Comparison of ENCODE assay signal across 8 mouse cellular contexts in genomic region chr7:128237927-128238778, GRCm38 (mm10). TPM values are rescaled to one million over a fixed set of nuclear protein-coding genes. Genes with fewer than 3 reads are reported as not detected.
DNase-seq lines count a peak whose midpoint lies in the region; ATAC-seq lines count a peak whose summit lies in the region.

Gene 9130023H24Rik (minus strand): TSS chr7:128238031.

- no peaks in the 10 kb centered on the region for H3K9me3 ChIP-seq in hindbrain, embryonic 14.5 days (ENCODE audit: control insufficient read depth, low read length)

- peaks cover 16% of the 10 kb centered on the region; the same call in 1 of the 2 replicates for H3K4me1 ChIP-seq in hindbrain, embryonic 14.5 days (replicated peaks; ENCODE audit: control insufficient read depth, insufficient read depth, low read length)

- peak within 1 kb of the TSS; percentile 66 for H3K4me2 ChIP-seq in hindbrain, embryonic 14.5 days (replicated peaks)

- WGBS in hindbrain, embryonic 14.5 days: under 1% methylated on average over 67 of the region's 72 CpGs

- no peaks in the 10 kb centered on the region for H3K27me3 ChIP-seq in hindbrain, embryonic 14.5 days (ENCODE audit: control insufficient read depth, insufficient read depth, low read length)

- peak within 1 kb of the TSS; percentile 99 for H3K27ac ChIP-seq in hindbrain, embryonic 14.5 days

- DNase-seq in R1 (ENCODE audit: low read depth, low spot score): peak; percentile 99
- peak; percentile 100 for DNase-seq in cerebellum, postnatal 25 days
- DNase-seq in frontal cortex, postnatal 25 days (ENCODE audit: low spot score in 2 of 2): peak; percentile 98 to 99
- peak; percentile 100 for DNase-seq in hindbrain, embryonic 14.5 days (ENCODE audit: low spot score)
- DNase-seq in layer of hippocampus, postnatal 36 days: peak; percentile 99 to 100
- peak; percentile 99 for DNase-seq in lung, postnatal 36 days
- DNase-seq in retina, postnatal 1 day: peak; percentile 99
- DNase-seq in urinary bladder, adult 18-20 months (ENCODE audit: low spot score in 2 of 2): peak; percentile 99 to 100

- peak; percentile 93 for ATAC-seq in hindbrain, embryonic 14.5 days (ENCODE audit: low FRiP score)

- H3K36me3 ChIP-seq in hindbrain, embryonic 14.5 days (replicated peaks; ENCODE audit: control insufficient read depth, insufficient read depth): peaks cover 39% of the 10 kb centered on the region

- H3K4me3 ChIP-seq in hindbrain, embryonic 14.5 days (replicated peaks; ENCODE audit: low read length): peak within 1 kb of the TSS; percentile 52

- peak within 1 kb of the TSS; percentile 80 for H3K9ac ChIP-seq in hindbrain, embryonic 14.5 days

RNA-seq across cellular contexts. Expression of gene 9130023H24Rik, which starts in this region (rescaled TPM):
- polyA plus RNA-seq in hindbrain, embryonic 14.5 days (2014; fragmentation: Nextera tagmentation; extraction: Ambion mirVana): 7.4 and 8.7 TPM in 2 replicates
- total RNA-seq in layer of hippocampus, postnatal 36 days (2021): 1 to 10 TPM; 3.3 to 3.6 TPM

Comparison
In these comparisons a context has a peak if more than half of its experiments do, and no peak if none do; other contexts are left out.
1. Peak in every context shown above with its lines: DNase-seq, ATAC-seq, H3K4me3 ChIP-seq and H3K27ac ChIP-seq.